Mouse (Mus musculus): Measurements from ENCODE around the gene Nap1l4. TPM values are rescaled to one million over a fixed set of nuclear protein-coding genes. Genes with fewer than 3 reads are reported as not detected.

Nap1l4 gene
- polyA plus RNA-seq (2012; rRNA removed), result 48.5 and 49.7 TPM in 2 replicates

GRCm38 (mm10) chr7:143548976-143549457 is at the start of gene Nap1l4:
Nap1l4 (minus strand) TSS chr7:143549106.

GRCm38 (mm10) chr7:143502418-143503200 is 46.3 kb downstream of the Nap1l4 start, which contains the start of gene Phlda2:
Phlda2 (minus strand) TSS chr7:143503150.

DNA sequence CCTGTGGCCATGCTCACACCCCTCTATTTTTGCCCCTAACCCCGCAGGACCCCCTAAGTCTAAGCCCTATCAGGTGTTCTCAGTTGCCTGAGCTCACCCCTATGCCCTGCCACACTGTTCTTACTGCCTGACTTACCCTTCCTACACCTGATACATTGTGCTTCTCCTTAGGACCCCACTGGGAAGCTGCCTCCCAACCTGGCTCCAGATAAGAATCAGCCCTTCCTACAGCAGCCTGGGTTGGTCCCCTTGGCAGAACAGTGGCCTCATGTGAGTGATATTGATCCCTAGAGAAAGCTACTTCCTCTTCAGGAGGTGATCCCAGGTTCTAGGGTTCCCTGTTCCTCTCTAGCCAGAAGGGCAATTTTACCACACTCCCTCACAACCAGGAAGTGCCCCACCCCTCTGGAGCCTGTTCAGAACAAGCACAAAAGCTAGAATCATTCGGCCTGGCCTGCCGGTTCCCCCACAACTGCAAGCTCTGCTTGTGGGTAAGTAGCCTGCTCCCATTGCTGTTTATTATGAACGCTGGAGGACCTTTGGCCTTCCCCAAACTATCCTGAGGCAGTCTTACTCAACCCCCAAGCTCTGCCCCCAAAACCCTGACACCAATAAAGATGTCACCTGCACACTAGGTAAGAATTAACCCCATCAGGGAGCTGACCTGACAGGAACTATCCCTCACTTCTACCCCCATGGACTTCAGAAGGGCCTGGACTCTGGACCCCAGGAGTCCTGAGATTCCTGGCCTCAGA is 75.4 kb downstream of the Nap1l4 start, which contains the start of gene Slc22a18:
Gene Slc22a18 (plus strand): TSS at position 390 of the 755 bp plus-strand sequence.

Other genes starting within 250 kb of the Nap1l4 start
- 75.0 and 124 TPM in 2 replicates for gene Cdkn1c, start 88.1 kb downstream of the Nap1l4 start, polyA plus RNA-seq (2012; rRNA removed)
- gene Slc22a18, start 75.4 kb downstream of the Nap1l4 start, polyA plus RNA-seq (2012; rRNA removed), result 11.2 and 16.6 TPM in 2 replicates
- gene Phlda2, start 46.0 kb downstream of the Nap1l4 start, polyA plus RNA-seq (2012; rRNA removed), result 16.0 and 19.3 TPM in 2 replicates
- gene Cars, start 51.0 kb upstream of the Nap1l4 start, polyA plus RNA-seq (2012; rRNA removed), result 27.0 and 28.9 TPM in 2 replicates
- 0.60 and 0.71 TPM in 2 replicates for gene Tnfrsf26, start 79.6 kb upstream of the Nap1l4 start, polyA plus RNA-seq (2012; rRNA removed)
- gene Tnfrsf22, start 100.6 kb upstream of the Nap1l4 start, polyA plus RNA-seq (2012; rRNA removed), result 0.73 and 1.1 TPM in 2 replicates
- 0.60 and 0.63 TPM in 2 replicates for gene Tnfrsf23, start 136.8 kb upstream of the Nap1l4 start, polyA plus RNA-seq (2012; rRNA removed)
- 2.3 and 2.5 TPM in 2 replicates for gene Osbpl5, start 207.9 kb upstream of the Nap1l4 start, polyA plus RNA-seq (2012; rRNA removed)
- not detected in 2 replicates for gene Mrgprg, start 217.9 kb upstream of the Nap1l4 start, polyA plus RNA-seq (2012; rRNA removed)
- gene Mrgpre, start 235.4 kb upstream of the Nap1l4 start, polyA plus RNA-seq (2012; rRNA removed), result 0.43 and 0.61 TPM in 2 replicates